Mouse (Mus musculus): ENCODE results near the gene Wdr74. TPM values are rescaled to one million over a fixed set of nuclear protein-coding genes. Genes with fewer than 3 reads are reported as not detected.
"Not testable (repeated sequence)": the region's sequence is repeated elsewhere in the genome, so short reads cannot be mapped to it uniquely, and the experiment has no call there.

Gene Wdr74
- polyA plus RNA-seq, 1 experiment from 2014 or later, result 48.7 TPM

DNA sequence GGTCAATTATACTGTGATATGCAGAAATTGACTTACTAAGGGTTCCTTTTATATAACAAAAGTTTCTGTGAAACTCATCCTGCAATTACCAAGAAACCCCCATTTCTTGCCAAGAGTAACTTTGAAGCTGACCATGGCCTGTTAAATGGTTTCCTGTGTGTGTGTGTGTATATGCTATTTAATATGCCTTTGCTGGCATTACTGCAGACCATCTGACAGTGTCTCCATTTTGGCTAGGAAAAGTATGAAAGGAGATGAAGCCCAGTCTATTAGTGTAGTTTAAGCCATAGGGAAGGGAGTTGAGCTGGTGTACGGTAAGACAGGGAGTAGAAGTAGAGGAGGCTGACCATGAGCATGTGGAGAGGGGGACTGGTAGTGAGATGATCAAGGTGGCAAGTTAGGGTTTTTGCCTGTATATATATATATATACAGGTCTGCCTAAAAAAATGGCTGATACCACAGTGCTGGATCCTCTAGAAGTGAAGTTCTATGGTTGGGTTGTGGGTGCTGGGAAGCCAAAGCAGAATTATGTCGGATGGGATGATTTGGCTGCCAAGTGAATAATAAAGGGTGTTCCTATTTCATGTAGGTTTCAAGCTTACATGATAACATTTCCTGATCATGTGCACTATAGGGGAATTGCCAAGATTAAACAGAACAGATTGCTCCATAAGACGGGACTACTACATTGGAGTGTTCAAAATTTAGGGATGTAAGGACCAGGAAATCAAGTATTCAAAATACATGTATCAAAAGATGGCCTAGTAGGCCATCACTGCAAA, 8.8 kb upstream of the Wdr74 start:
- ATAC-seq, result no peak
- H3K4me2 ChIP-seq (replicated peaks; ENCODE audit: low read depth, low read length), result no peak overlapping the region

DNA sequence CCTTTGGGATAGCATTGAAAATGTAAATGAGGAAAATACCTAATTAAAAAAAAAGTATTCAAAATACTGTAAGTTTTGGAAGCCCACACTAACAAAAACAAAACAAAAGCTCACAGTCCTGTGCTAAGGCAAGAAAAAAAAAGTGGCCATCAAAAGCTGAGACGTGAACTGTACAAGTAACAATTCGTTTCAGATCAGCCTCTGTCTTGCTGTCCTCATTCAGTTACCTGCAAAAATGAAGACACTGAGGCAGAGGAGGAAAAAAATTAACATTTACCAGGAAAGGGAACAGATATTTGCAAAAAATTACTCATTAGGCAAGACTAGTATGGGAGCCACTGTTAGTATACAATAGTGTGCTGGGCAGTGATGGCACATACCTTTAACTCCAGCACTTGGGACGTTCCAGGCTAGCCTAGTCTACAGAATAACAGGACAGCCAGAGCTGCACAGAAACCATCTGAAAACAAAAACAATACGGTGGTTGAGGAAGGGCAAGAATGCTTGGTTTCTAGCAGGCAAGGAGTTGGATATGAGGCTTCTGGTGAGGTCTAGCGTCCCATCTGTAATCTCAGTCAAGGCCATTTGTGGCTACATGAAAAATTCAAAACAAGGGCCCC, 8.0 kb upstream of the Wdr74 start:
- H3K27ac ChIP-seq (ENCODE audit: low read length), result no peak overlapping the region
- DNase-seq (ENCODE audit: low spot score) (no peak), ATAC-seq (no peak)
- no peak overlapping the region for H3K4me3 ChIP-seq (ENCODE audit: low read depth, low read length)
- WGBS, result 16% methylated on average over 5 of the region's 5 CpGs
- H3K4me1 ChIP-seq (ENCODE audit: insufficient read depth, low read depth, low read length), result no peaks in the 10 kb centered on the region; the same call in 1 of the 2 replicates
- H3K27me3 ChIP-seq (replicated peaks; ENCODE audit: insufficient read depth, low read length), result no peaks in the 10 kb centered on the region
- H3K9me3 ChIP-seq (ENCODE audit: low read length), result no peaks in the 10 kb centered on the region
- TF ChIP-seq EP300 (IDR thresholded peaks at IDR 0.05) (no peak), CTCF (IDR thresholded peaks at IDR 0.05) (no peak)
- peaks cover 12% of the 10 kb centered on the region; the same call in 1 of the 2 replicates for H3K36me3 ChIP-seq (ENCODE audit: insufficient read depth, low read length)
- no peak overlapping the region for H3K4me2 ChIP-seq (replicated peaks; ENCODE audit: low read depth, low read length)
- H3K9ac ChIP-seq (replicated peaks; ENCODE audit: low read depth), result no peak overlapping the region

More for the DNA sequence above, 8.8 kb upstream of the Wdr74 start:
- WGBS, result 26% methylated on average over 3 of the region's 3 CpGs
- H3K27me3 ChIP-seq (replicated peaks; ENCODE audit: insufficient read depth, low read length), result no peaks in the 10 kb centered on the region
- H3K27ac ChIP-seq (ENCODE audit: low read length), result no peak overlapping the region
- H3K9me3 ChIP-seq (ENCODE audit: low read length), result no peaks in the 10 kb centered on the region
- no peaks in the 10 kb centered on the region; the same call in 1 of the 2 replicates for H3K4me1 ChIP-seq (ENCODE audit: insufficient read depth, low read depth, low read length)
- no peak for DNase-seq (ENCODE audit: low spot score)
- no peak overlapping the region for H3K9ac ChIP-seq (replicated peaks; ENCODE audit: low read depth)
- no peak overlapping the region for H3K4me3 ChIP-seq (ENCODE audit: low read depth, low read length)
- TF ChIP-seq EP300 (IDR thresholded peaks at IDR 0.05), result no peak
- TF ChIP-seq CTCF (IDR thresholded peaks at IDR 0.05), result no peak
- peaks cover 12% of the 10 kb centered on the region; the same call in 1 of the 2 replicates for H3K36me3 ChIP-seq (ENCODE audit: insufficient read depth, low read length)

DNA sequence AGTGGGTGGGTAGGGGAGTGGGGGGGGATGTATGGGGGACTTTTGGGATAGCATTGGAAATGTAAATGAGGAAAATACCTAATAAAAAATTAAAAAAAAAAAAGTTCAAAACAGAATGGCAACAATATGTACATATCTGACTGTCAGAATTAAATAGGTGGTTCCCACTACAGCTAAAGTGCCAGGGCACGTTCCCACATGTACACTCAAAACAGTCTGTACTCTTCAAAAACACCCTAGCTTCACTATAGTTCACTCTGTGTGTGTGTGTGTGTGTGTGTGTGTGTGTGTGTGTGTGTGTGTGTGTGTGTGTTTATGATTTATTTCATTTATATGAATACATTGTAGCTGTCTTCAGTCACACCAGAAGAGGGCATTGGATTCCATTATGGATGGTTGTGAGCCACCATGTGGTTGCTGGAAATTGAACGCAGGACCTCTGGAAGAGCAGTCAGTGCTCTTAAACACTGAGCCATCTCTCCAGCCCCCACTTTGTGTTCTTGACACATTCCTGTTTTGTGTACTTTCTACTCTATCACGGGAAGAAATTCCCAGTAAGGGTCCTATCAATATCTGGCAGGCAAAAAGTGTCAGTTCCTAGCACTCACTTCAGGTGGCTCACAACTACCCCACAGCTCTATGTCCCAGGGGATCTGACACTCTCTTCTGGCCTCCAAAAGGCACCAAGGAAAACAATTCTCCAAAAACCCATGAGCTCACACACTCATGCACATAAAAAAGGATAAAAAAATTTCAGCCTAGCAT, 7.1 kb upstream of the Wdr74 start:
- not testable (repeated sequence) for H3K9me3 ChIP-seq (ENCODE audit: low read length); DNase-seq (ENCODE audit: low spot score); ATAC-seq; H3K27me3 ChIP-seq (replicated peaks; ENCODE audit: insufficient read depth, low read length); H3K27ac ChIP-seq (ENCODE audit: low read length); H3K4me3 ChIP-seq (ENCODE audit: low read depth, low read length); H3K9ac ChIP-seq (replicated peaks; ENCODE audit: low read depth); H3K4me1 ChIP-seq (ENCODE audit: insufficient read depth, low read depth, low read length); H3K4me2 ChIP-seq (replicated peaks; ENCODE audit: low read depth, low read length)
- peaks cover 12% of the 10 kb centered on the region; the same call in 1 of the 2 replicates for H3K36me3 ChIP-seq (ENCODE audit: insufficient read depth, low read length)
- 29% methylated on average over 3 of the region's 3 CpGs for WGBS

DNA sequence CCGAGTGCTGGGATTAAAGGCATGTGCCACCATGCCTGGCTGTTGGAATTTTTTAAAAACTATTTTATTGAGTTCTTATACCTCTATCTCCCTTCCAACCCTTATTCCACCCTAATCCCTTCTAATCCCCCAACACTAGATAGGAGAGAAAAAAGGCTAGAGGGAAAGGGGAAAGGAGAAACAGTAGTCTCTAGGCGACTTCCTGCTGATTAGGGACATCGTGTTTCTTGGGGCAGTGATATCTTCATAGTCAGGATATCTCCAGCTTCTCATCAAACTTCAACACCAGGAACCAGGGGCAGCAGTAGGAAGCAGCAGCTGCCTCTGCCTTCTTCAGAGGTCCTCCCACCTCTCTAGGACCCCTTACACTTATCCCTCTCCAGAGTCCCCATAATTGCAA, 1.3 kb upstream of the Wdr74 start:
- TF ChIP-seq EP300 (IDR thresholded peaks at IDR 0.05), result no peak
- no peak for TF ChIP-seq CTCF (IDR thresholded peaks at IDR 0.05)
- Histone ChIP-seq H3K27me3 (replicated peaks; ENCODE audit: insufficient read depth, low read length) (no peaks in the 10 kb centered on the region), H3K36me3 (ENCODE audit: insufficient read depth, low read length) (no peaks in the 10 kb centered on the region; the same call in 1 of the 2 replicates), H3K4me3 (ENCODE audit: low read depth, low read length) (no peak overlapping the region), H3K9ac (replicated peaks; ENCODE audit: low read depth) (no peak overlapping the region), H3K4me2 (replicated peaks; ENCODE audit: low read depth, low read length) (no peak overlapping the region), H3K27ac (ENCODE audit: low read length) (no peak overlapping the region), H3K9me3 (ENCODE audit: low read length) (no peaks in the 10 kb centered on the region), H3K4me1 (ENCODE audit: insufficient read depth, low read depth, low read length) (no peaks in the 10 kb centered on the region)
- no peak for DNase-seq (ENCODE audit: low spot score)
- ATAC-seq, result no peak
- 71% methylated on average over 3 of the region's 3 CpGs for WGBS

DNA sequence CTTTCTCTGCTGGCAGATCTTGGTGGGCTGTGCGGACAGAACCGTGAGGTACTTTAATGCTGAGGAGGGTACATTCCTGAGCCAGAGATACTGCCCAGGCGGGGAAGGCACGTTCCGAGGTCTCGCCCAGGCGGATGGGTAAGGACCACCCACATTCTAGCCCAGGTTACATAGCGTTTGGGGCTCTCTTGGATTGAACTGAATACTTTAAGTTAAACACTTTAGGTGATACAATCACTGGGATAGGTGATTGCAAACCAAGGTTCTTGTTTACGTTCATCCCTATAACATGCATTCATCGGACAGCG, 487 bp downstream of the Wdr74 start:
- Histone ChIP-seq H3K4me1 (ENCODE audit: insufficient read depth, low read depth, low read length) (peaks cover 7% of the 10 kb centered on the region; the same call in 1 of the 2 replicates), H3K9ac (replicated peaks; ENCODE audit: low read depth) (peak overlapping the region; percentile 58), H3K36me3 (ENCODE audit: insufficient read depth, low read length) (no peaks in the 10 kb centered on the region; the same call in 1 of the 2 replicates), H3K9me3 (ENCODE audit: low read length) (no peaks in the 10 kb centered on the region), H3K4me2 (replicated peaks; ENCODE audit: low read depth, low read length) (peak overlapping the region; percentile 84), H3K4me3 (ENCODE audit: low read depth, low read length) (peak overlapping the region; percentile 73), H3K27ac (ENCODE audit: low read length) (no peak overlapping the region), H3K27me3 (replicated peaks; ENCODE audit: insufficient read depth, low read length) (no peaks in the 10 kb centered on the region)
- no peak for TF ChIP-seq EP300 (IDR thresholded peaks at IDR 0.05)
- TF ChIP-seq CTCF (IDR thresholded peaks at IDR 0.05), result no peak
- WGBS, result 3% methylated on average over 11 of the region's 11 CpGs
- no peak for ATAC-seq
- DNase-seq (ENCODE audit: low spot score), result no peak

DNA sequence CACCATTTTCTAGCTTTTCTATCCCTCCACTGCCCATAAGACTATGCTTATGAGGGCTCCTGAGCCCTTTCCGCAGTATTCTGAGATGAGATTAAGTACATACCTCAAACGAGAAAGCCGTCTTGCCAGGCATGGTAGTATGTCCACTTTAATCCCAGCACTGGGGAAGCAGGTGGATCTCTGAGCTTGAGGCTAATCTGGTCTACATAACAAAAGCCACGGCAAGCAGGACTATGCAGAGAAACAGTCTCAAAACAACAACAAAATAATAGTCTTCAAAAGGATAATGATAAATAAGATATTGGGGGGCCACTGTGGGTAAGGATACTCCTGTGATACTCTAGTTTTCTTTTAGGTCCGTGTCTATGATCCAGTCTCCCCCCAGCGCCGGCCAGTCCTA, 3.3 kb downstream of the Wdr74 start:
- TF ChIP-seq EP300 (IDR thresholded peaks at IDR 0.05), result no peak
- no peak for TF ChIP-seq CTCF (IDR thresholded peaks at IDR 0.05)
- WGBS, result 89% methylated on average over 7 of the region's 7 CpGs
- no peak for ATAC-seq

More for the DNA sequence above, 3.3 kb downstream of the Wdr74 start:
- Histone ChIP-seq H3K9ac (replicated peaks; ENCODE audit: low read depth) (no peak overlapping the region), H3K4me3 (ENCODE audit: low read depth, low read length) (no peak overlapping the region), H3K4me1 (ENCODE audit: insufficient read depth, low read depth, low read length) (peaks cover 14% of the 10 kb centered on the region; the same call in 1 of the 2 replicates), H3K9me3 (ENCODE audit: low read length) (no peaks in the 10 kb centered on the region), H3K27ac (ENCODE audit: low read length) (no peak overlapping the region), H3K27me3 (replicated peaks; ENCODE audit: insufficient read depth, low read length) (no peaks in the 10 kb centered on the region), H3K4me2 (replicated peaks; ENCODE audit: low read depth, low read length) (no peak overlapping the region), H3K36me3 (ENCODE audit: insufficient read depth, low read length) (no peaks in the 10 kb centered on the region; the same call in 1 of the 2 replicates)
- no peak for DNase-seq (ENCODE audit: low spot score)

Measured in lung, postnatal 0 days (tissue).